In genomic region chr7:112204380-112204963, GRCm38 (mm10) we compare ENCODE assay signal across 9 mouse cellular contexts. TPM values are rescaled to one million over a fixed set of nuclear protein-coding genes. Genes with fewer than 3 reads are reported as not detected.
DNase-seq lines count a peak whose midpoint lies in the region; ATAC-seq and TF ChIP-seq lines count a peak whose summit lies in the region.
"Had no signal": no experiment of that assay in that cellular context is flagged by ENCODE, and none has a peak within 500 bp of the region (broad histone marks: within the 10 kb centered on the region; RNA-seq: fewer than 3 reads in every experiment).

No protein-coding gene starts in this region.

- H3K36me3 ChIP-seq in kidney, postnatal 0 days (ENCODE audit: insufficient read depth, low read length) = no peaks in the 10 kb centered on the region
- H3K36me3 ChIP-seq in C2C12 (ENCODE audit: control insufficient read depth, insufficient read depth) = no peaks in the 10 kb centered on the region
- no peaks in the 10 kb centered on the region for H3K36me3 ChIP-seq in forebrain, embryonic 11.5 days (ENCODE audit: control insufficient read depth, insufficient read depth, low read length)

- no peaks in the 10 kb centered on the region for H3K9me3 ChIP-seq in kidney, postnatal 0 days (replicated peaks; ENCODE audit: low read length)
- H3K9me3 ChIP-seq in forebrain, embryonic 11.5 days (ENCODE audit: control insufficient read depth, low read length) = no peaks in the 10 kb centered on the region

- H3K9ac ChIP-seq in kidney, postnatal 0 days (ENCODE audit: low read depth, low read length) = no peak overlapping the region
- H3K9ac ChIP-seq in forebrain, embryonic 11.5 days (ENCODE audit: low read length) = no peak overlapping the region

- peak overlapping the region; percentile 19; the same call in 1 of the 2 replicates for H3K4me2 ChIP-seq in kidney, postnatal 0 days (ENCODE audit: low read length)
- no peak overlapping the region for H3K4me2 ChIP-seq in forebrain, embryonic 11.5 days (ENCODE audit: low read depth, low read length, severe bottlenecking)

- no peak overlapping the region for H3K4me3 ChIP-seq in kidney, postnatal 0 days (replicated peaks; ENCODE audit: low read depth, low read length)
- no peak overlapping the region for H3K4me3 ChIP-seq in C2C12 (ENCODE audit: insufficient read depth, poor library complexity, severe bottlenecking)
- H3K4me3 ChIP-seq in forebrain, embryonic 11.5 days (ENCODE audit: low read depth, low read length) = no peak overlapping the region

- peaks cover 12% of the 10 kb centered on the region for H3K4me1 ChIP-seq in kidney, postnatal 0 days (replicated peaks; ENCODE audit: insufficient read depth, low read length)
- no peaks in the 10 kb centered on the region for H3K4me1 ChIP-seq in forebrain, embryonic 11.5 days (replicated peaks; ENCODE audit: control insufficient read depth, insufficient read depth, low read length)

- ATAC-seq in kidney, postnatal 0 days (replicated peaks; ENCODE audit: low FRiP score, low read depth) = no peak
- ATAC-seq in activated CD4-positive, CD25-positive, alpha-beta regulatory T cell, adult 4 months = peak; percentile 74
- no peak for ATAC-seq in forebrain, embryonic 11.5 days (replicated peaks; ENCODE audit: low FRiP score)

- DNase-seq in kidney, postnatal 0 days (ENCODE audit: low spot score) = peak; percentile 58
- no peak for DNase-seq in kidney, adult 11 months
- peak; percentile 47 for DNase-seq in heart, postnatal 4 days
- no peak for DNase-seq in adrenal gland, adult (ENCODE audit: inconsistent age in 2 of 2, low spot score in 1 of 2)
- no peak for DNase-seq in forebrain, embryonic 11.5 days (ENCODE audit: low spot score)
- no peak for DNase-seq in cerebellum, postnatal 14 days
- DNase-seq: embryo, embryonic 11 days had no signal

- no peaks in the 10 kb centered on the region for H3K79me3 ChIP-seq in C2C12 (ENCODE audit: low read depth)

- 38% methylated on average over 6 of the region's 6 CpGs for WGBS in kidney, postnatal 0 days
- WGBS in forebrain, embryonic 11.5 days = 76% methylated on average over 6 of the region's 6 CpGs

- H3ac ChIP-seq in C2C12 (ENCODE audit: control insufficient read depth, insufficient read length, low read depth) = peak overlapping the region; percentile 8

- no peak for TF ChIP-seq CTCF in kidney, postnatal 0 days (IDR thresholded peaks at IDR 0.05; ENCODE audit: low read depth)
- no peak for TF ChIP-seq CTCF in C2C12 (IDR thresholded peaks at IDR 0.05; ENCODE audit: control insufficient read depth, insufficient read depth, insufficient read length)

- no peaks in the 10 kb centered on the region for H3K79me2 ChIP-seq in C2C12 (ENCODE audit: control insufficient read depth, insufficient read depth)

- no peaks in the 10 kb centered on the region for H3K27me3 ChIP-seq in kidney, postnatal 0 days (ENCODE audit: insufficient read depth, low read length)
- no peaks in the 10 kb centered on the region for H3K27me3 ChIP-seq in C2C12 (ENCODE audit: control insufficient read depth, insufficient read depth, insufficient read length)
- no peaks in the 10 kb centered on the region for H3K27me3 ChIP-seq in forebrain, embryonic 11.5 days (ENCODE audit: control insufficient read depth, insufficient read depth, low read length)

- peak overlapping the region; percentile 69; the same call in 1 of the 2 replicates for H3K27ac ChIP-seq in kidney, postnatal 0 days
- no peak overlapping the region for H3K27ac ChIP-seq in forebrain, embryonic 11.5 days (ENCODE audit: low read depth, low read length)

TF ChIP-seq in C2C12, 6 proteins besides CTCF, POLR2A, EP300 and RAD21:
- TF ChIP-seq CEBPB (IDR thresholded peaks at IDR 0.05; ENCODE audit: low read depth) = no peak
- no peak for TF ChIP-seq MAX (IDR thresholded peaks at IDR 0.05)
- TF ChIP-seq FOSL1 (IDR thresholded peaks at IDR 0.05; ENCODE audit: insufficient read depth, low read length, poor library complexity, severe bottlenecking) = no peak
- no peak for TF ChIP-seq MYOG (IDR thresholded peaks at IDR 0.05; ENCODE audit: control insufficient read depth, extremely low read depth, insufficient read length)
- peak; percentile 76 for TF ChIP-seq MYOD1 (IDR thresholded peaks at IDR 0.05; ENCODE audit: control insufficient read depth, insufficient read length, low read depth)
- no peak for TF ChIP-seq USF1 (IDR thresholded peaks at IDR 0.05; ENCODE audit: low read depth)
TF ChIP-seq in C2C12: peak in this region for 1.

RNA-seq across cellular contexts. Expression of gene Mical2, which starts 21.2 kb away (rescaled TPM):
- polyA plus RNA-seq in kidney, postnatal 0 days (2015; fragmentation: Nextera tagmentation; extraction: Ambion mirVana) = 5.1 and 5.7 TPM in 2 replicates
- 76.9 TPM for polyA plus RNA-seq in C2C12 (2012; fragmentation: generic; extraction: Trizol)
- 1 to 10 TPM; 1.2 to 3.0 TPM for polyA plus RNA-seq in activated CD4-positive, CD25-positive, alpha-beta regulatory T cell, adult 4 months (2017; shearing (Covaris generic))
- 100 to 1,000 TPM; 281 to 298 TPM for total RNA-seq in heart, postnatal 4 days (2021)
- polyA plus RNA-seq in forebrain, embryonic 11.5 days (2014; fragmentation: Nextera tagmentation; extraction: Ambion mirVana) = 1.9 and 2.1 TPM in 2 replicates

RNA-seq across cellular contexts. Expression of gene Dkk3, which starts 45.6 kb away (rescaled TPM):
- polyA plus RNA-seq in kidney, postnatal 0 days (2015; fragmentation: Nextera tagmentation; extraction: Ambion mirVana) = 23.8 and 26.5 TPM in 2 replicates
- polyA plus RNA-seq in C2C12 (2012; fragmentation: generic; extraction: Trizol) = 0.01 TPM
- under 1 TPM; 0.42 to 0.54 TPM for polyA plus RNA-seq in activated CD4-positive, CD25-positive, alpha-beta regulatory T cell, adult 4 months (2017; shearing (Covaris generic))
- total RNA-seq in heart, postnatal 4 days (2021) = 10 to 100 TPM; 82.6 to 87.6 TPM
- polyA plus RNA-seq in forebrain, embryonic 11.5 days (2014; fragmentation: Nextera tagmentation; extraction: Ambion mirVana) = 15.0 and 18.7 TPM in 2 replicates

Comparison
In these comparisons a context has a peak if more than half of its experiments do, and no peak if none do; other contexts are left out.
1. DNase-seq: peak in kidney, postnatal 0 days (single experiment) and heart, postnatal 4 days (single experiment); none in kidney, adult 11 months (single experiment), adrenal gland, adult (0 of 2), forebrain, embryonic 11.5 days (single experiment) and cerebellum, postnatal 14 days (0 of 2).
2. RNA of gene Mical2, which starts 21.2 kb away (polyA plus RNA-seq): 76.9 TPM in C2C12 (single experiment); 5.1 to 5.7 TPM in kidney, postnatal 0 days, 1.2 to 3.0 TPM in activated CD4-positive, CD25-positive, alpha-beta regulatory T cell, adult 4 months and 1.9 to 2.1 TPM in forebrain, embryonic 11.5 days; every median in the first group is over 10 times any median in the second.
3. RNA of gene Dkk3, which starts 45.6 kb away (polyA plus RNA-seq): 23.8 to 26.5 TPM in kidney, postnatal 0 days and 15.0 to 18.7 TPM in forebrain, embryonic 11.5 days; 0.42 to 0.54 TPM in activated CD4-positive, CD25-positive, alpha-beta regulatory T cell, adult 4 months and 0.01 TPM in C2C12 (single experiment); every median in the first group is over 10 times any median in the second.